Mouse (Mus musculus): ENCODE results near the gene Itga11.
A peak's percentile ranks its signal among the peaks of the same experiment; 100 is the strongest.
"Not testable (repeated sequence)": the region's sequence is repeated elsewhere in the genome, so short reads cannot be mapped to it uniquely, and the experiment has no call there.

Gene Itga11

DNA sequence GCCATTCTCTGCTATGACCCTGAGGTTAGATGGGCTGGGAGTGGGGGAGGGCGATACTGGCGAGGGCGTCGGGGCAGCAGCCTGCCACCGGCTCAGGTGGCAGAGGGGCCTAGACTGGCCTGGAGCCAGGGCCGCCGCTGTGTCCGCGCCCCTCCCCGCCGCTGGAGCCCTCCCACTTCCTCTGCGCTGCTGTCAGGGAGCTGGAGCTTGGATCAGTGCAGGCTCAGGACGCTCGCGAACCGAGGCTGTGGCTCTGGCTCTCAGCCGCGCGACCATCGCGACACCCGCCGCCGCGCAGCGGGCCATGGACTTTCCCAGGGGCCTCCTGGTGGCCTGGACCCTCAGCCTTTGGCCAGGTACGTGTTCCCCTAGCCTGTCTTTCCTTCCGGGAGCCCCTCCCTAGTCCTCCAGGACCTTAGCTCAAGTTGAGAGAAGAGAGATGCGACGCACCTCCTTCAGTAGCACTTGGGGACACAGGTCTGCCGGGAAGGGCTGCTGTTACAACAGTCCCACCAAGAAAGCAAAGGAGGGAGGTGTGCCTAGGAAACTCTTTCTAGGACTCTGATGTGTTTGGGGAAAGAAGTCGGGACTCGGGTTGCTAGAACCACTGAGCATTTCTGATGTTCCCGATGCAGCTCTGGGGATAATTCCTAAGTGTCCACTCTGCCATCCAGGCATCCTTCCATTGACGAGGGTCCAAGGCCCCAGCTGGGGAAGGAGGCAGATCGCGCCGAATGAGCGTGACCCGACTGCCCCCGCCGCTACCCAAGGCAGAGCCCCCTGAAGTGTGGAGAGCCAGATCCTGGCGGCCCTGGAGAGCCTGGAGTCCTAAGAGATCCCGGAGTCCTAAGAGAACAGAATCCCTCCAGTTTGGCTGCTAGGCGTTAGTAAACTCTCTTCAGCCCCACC lies at the start of gene Itga11:
Itga11 (plus strand) TSS at position 186 of the 909 bp plus-strand sequence.
- DNase-seq (ENCODE audit: low spot score in 2 of 2): peak in 1 of 2 experiments; percentile 18

DNA sequence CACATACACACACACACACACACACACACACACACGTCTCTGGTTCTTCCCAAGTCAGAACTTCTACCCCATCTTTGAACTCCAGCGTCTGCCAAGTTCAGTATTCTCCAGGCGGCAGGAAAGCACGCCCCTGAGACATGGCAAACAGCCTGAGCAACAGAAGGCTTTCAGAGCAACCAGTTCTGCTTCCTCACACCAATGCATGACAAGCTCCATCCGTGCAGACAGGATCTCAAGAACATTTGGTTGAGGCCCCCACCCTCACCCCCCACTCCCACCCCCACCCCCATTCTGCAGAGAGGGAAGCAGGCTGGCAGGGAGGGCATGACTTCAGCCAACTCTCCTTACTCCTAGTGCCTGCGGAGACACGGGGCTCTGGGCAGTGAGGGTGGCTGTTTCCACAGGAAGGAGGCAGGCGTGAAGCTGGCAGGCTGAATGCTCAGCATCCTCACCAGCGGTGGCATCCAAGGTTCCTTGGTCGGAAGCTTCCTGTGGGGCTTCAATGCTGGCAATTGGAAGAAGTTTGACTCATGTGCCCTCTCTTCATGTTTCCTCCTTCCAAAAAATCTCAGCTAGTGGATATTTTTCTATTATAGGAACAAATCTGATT lies 46.9 kb upstream of the Itga11 start:
- no peak for DNase-seq (ENCODE audit: low spot score in 2 of 2)

DNA sequence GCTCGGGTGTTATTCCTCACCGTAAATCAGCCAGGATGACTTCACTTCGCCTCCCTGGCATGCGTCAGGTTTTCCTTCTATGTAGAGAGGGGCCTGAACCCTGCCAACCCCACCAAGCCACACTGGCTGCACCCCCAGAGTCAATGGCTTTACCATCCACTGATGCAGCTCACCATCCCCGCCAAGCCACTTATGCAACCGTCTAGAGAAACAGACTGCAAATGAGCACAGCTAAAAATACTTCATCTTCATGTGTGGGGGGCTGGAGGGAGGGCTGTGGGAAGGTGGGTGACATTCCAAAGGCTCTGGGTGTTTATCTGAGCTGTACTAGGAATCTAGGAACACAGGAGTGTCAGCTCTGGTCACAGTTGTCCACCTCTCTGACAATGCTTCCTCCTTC lies 45.2 kb upstream of the Itga11 start:
- DNase-seq (ENCODE audit: low spot score in 2 of 2): no peak

DNA sequence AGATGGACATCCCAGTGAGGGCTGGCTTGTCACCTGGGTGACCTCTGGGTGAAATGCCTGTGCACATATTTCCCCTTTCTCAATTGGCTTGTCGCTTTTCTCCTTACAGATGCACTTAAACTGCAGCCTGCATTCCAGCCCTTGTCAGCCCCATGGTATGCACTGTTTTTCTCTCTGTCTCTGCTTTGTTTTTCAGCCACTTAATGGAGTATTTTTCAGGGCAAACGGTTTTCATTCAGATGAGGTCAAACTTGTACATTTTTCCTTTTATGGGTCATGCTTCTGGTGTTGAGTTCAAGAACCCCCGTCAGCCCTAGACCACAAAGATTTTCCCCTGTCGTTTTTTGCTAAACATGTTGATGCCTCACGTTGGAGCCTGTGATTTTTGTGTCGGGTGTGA lies 39.6 kb upstream of the Itga11 start:
- no peak for DNase-seq (ENCODE audit: low spot score in 2 of 2)

DNA sequence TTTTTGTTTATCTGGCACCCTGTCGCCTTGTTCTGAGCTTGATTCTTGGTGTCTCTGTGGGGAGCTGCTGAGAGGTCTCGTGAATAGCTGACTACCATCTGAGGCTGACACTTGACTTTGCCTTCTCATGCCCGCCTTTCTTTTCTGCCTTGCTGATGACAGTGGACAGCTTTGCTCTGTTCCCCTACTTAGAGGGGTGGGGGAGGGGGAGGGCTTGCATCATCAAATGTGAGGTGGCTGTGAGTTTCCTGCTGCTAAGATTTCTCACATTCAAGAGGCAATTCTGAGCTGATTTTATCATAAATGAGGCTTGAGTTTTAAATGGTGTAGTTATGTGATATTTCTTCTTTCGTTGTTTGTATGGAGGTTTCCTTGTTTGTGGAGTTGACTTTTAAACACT lies 37.9 kb upstream of the Itga11 start:
- no peak for DNase-seq (ENCODE audit: low spot score in 2 of 2)

DNA sequence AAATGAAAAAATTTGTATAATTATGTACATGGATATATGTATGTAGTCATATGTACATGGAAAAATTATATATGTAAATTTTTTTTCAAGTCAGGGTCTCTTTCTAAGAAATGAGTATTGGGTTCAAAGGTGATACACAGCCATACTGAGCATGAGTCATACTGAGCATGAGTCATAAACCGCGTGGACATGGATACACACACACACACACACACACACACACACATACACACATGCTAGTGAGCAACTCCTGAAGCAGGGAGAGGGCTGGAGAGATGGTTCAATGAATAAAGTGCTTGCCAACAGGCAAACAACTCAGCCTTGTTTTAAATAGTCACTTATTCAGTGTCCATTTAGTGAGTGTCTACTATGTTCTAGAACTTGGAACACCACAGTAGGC lies 37.4 kb upstream of the Itga11 start:
- DNase-seq (ENCODE audit: low spot score in 2 of 2): no peak

DNA sequence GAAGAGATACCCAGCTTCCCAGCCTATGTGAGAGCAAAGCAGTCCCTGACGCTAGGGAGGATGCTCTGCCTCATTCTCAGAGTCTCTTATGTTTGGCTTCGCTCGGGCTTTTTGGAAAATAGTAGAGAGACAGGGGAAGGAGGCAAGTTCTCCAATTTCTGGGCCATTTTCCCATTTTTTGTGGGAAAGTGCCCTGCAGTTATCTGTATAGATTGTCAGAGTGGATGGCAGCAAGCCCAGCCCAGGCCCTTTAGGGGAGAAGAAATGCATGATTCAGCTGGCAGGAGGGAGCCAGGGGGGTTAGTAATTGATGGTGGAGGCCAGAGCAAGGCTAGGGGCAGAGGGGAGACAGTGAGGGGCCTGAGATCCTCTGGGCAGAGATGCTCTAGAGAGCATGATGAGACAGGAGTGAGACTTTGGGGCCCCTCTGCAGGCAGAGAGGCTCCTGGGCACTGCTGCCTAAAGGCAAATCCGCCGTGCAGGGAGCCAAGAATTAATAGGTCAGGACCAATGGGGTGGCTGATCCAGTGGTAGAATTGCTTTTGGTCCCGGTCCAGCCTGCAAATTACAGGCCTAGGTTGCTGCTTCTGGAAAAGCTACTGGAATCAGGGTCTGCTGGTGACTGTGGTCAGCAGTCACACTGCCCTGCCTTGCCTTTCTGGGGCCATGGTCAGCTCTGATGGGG lies 31.8 kb upstream of the Itga11 start:
- no peak for DNase-seq (ENCODE audit: low spot score in 2 of 2)

DNA sequence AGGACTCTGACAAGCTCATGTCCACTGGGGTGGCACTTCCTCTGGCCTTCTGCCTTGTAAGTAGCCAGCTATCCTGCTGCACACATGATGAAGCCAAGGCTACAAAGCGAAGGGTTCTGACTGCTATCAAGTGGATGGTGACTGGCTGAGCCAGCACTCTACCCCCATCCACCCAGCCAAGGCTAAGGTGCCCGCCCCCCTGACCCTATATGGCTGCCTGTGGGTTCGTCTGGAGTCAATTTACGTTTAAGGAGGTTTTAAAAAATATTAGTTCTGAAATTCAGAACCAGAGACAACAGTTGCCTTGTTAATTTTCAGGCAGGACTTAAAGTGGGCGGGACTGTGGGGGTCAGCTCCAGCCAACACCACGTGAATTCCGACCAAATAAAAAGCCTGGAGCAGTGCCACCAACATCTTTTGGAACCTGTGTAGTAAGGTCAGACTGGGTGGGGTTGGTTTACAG lies 30.9 kb upstream of the Itga11 start:
- DNase-seq (ENCODE audit: low spot score in 2 of 2): no peak

DNA sequence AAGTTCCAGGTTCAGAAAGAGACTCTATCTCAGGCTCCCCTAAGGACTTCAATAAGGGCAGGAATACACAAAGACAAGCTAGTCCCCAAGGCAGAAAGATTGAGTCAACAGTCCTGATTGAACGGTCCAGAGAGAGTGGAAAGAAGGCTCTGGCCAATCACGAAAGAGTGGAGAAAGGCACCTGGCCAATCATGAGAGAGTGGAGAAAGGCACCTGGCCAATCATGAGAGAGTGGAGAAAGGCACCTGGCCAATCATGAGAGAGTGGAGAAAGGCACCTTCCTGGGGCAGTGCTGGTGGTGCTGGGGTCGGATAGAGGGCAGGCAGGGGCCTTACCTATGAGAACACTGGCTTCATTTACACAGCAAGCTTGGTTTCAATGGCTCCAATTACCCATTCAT lies 28.2 kb upstream of the Itga11 start:
- no peak for DNase-seq (ENCODE audit: low spot score in 2 of 2)

DNA sequence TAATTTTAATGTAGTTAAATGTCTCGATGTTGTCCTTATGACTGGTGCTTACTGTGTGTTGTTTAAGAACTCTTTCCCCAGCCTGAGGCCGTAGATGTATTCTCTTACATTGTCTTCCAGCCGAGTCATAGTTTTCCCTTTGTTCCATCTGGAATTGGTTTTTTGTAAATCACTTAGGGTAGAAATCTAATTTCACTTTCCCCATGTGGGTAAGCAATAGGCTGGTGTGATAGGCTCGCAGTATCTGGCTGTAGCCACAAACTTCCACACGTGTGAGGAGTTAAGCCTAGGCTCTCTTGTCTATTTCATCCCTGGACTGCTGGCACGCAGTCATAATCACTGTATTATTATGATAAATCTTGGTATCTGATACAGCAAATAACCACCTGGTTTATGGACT lies 26.9 kb upstream of the Itga11 start:
- no peak for DNase-seq (ENCODE audit: low spot score in 2 of 2)

DNA sequence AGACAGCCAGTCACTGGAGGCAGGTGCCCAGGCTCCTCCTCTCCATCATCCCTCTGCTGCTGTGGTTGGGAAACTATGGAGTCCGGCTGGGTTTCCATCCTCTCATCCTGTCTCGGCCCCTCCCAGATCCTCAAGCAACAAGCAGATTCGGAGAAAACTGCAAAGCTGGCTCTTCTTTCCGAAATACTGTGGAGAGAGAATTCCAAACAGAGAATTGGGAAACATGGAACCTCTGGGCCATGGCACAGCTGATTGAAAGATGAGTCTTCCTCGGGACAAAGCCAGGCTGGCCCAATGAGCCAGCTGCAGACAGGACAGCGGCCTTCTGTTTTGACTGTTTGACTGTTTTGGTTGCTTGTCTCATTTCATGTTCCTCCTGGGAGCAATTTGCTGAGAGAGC lies 23.3 kb upstream of the Itga11 start:
- DNase-seq (ENCODE audit: low spot score in 2 of 2): no peak

DNA sequence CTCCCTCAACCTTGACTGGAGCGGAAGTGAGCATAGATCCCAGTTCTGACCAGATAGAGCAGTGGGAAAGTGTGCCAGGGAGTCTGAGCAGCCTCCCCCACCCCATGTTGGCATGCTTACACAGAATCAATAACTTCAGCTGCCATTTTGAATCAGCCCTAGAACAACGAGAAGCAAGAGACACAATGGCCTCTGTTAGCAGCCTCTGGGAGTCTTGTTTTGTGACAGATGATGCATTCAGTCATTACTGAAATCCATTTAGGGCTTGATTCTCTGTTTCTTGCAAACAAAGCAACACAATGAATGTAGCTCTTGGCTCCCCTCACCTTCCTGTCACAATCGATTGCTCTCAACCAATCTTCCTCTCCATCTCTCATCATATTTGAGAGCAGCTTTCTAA lies 19.6 kb upstream of the Itga11 start:
- no peak for DNase-seq (ENCODE audit: low spot score in 2 of 2)

DNA sequence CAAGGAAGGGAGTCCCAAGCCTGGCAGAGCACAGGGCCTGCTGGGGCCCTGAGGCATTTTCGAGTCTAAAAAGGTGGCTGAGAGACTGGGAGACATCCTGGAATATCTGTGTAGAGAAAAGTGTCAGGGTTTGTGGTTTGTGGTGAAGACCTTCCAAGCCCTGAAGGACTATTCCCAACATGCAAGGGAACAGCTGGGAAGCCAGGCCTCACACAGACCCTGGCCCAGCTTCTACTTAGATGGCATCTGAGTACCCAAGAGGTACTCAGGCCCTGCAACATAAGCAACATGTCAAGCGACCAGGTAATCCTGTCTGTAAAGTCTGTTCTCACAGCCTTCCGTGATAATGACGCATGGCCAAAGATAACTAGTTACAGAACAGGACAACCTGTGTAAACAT lies 18.6 kb upstream of the Itga11 start:
- DNase-seq (ENCODE audit: low spot score in 2 of 2): no peak

DNA sequence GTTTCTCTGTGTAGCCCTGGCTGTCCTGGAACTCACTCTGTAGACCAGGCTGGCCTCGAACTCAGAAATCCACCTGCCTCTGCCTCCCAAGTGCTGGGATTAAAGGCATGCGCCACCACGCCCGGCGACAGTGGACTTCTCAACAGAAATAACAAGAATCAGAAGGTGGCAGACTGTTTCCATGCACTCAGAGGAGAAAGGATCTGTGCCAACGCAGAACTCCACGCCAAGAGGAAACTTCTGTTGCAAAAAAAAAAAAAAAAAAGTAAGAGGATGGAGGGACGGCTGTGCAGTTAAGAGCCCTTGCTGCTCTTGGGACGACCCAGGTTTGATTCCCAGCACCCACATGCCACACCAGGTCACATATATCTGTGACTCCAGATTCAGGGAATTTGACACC lies 16.7 kb upstream of the Itga11 start:
- DNase-seq (ENCODE audit: low spot score in 2 of 2): not testable (repeated sequence)

DNA sequence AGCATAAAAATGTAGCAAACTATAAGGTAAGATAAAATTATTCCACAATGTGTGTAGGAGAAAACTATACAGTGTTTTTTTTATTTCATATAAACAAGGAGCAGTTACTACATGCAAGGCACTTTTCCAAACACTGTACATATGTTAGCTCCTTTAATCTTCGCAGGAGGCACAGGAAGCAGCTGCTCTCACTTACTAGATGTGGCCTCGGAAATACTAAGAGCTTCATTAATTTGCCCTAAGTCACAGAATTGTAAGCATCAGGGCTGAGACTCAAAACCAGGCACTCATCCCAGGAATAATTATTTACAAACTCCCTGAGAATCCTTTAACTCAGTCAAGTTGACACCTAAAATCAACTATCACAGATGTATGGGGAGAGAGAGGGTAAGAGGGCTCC lies 14.2 kb upstream of the Itga11 start:
- no peak for DNase-seq (ENCODE audit: low spot score in 2 of 2)

DNA sequence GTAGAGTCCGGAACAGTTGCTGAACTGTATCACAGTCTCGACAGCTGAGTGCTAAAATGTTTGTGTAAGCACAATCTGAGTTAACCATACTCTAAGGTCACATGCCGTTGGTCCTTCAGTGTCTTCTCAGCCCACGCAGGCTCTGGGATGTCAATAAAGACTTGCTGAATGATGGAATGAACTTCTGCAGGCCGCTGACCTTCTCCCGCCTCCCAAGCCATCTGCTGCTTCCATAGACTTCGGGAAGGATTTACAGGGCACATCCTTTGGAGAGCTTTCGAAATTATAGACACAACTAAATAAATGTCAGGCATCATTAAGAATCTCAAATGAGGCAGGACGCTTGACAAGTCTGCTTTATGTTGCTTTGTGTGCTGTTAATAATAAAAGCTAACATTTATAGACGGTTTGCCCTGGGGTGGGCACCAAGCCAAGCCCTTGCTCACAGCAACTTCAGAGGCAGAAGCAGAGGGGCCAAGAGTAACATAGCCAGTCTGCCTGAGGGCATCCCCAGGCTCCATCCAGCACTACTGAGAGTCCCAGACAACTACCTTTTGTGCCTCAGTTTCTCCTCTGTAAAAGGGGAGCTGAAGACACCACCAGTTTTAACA lies 13.4 kb upstream of the Itga11 start:
- DNase-seq (ENCODE audit: low spot score in 2 of 2): no peak

DNA sequence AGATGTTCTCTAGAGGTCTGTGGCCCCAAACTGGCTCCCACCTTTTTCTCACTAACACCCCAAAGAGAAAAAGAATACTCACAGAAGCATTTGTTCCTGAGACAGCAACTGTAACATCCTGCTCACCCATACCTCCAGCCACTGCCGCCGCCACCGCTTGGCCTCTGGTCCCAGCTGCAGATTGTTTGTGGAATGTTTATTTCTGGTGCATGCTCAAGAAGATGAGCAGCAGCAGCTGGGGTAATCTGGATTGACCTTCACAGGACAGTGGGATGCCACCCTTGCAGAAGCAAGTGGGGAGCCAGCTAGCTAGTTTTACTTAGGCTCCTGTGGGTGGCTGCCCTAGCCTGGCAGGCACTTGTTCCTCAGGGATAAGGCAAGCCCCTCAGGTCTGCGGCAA lies 11.7 kb upstream of the Itga11 start:
- no peak for DNase-seq (ENCODE audit: low spot score in 2 of 2)

DNA sequence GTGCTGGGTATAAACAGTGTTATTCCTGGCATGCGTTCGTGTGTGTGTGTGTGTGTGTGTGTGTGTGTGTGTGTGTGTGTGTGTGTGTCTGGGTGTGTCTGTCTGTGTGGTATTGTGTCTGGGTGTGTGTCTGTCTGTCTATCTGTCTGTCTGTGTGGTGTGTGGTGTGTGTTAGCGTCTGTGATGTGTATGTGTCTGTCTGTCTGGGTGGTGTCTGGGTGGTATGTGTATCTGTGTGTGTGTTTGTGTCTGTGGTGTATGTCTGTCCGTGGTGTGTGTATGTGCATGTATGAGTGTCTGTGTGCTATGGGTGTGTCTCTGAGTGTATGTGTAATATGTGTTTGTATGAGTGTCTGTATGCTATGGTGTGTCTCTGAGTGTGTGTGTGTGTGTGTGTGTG lies 9.1 kb upstream of the Itga11 start:
- no peak for DNase-seq (ENCODE audit: low spot score in 2 of 2)

DNA sequence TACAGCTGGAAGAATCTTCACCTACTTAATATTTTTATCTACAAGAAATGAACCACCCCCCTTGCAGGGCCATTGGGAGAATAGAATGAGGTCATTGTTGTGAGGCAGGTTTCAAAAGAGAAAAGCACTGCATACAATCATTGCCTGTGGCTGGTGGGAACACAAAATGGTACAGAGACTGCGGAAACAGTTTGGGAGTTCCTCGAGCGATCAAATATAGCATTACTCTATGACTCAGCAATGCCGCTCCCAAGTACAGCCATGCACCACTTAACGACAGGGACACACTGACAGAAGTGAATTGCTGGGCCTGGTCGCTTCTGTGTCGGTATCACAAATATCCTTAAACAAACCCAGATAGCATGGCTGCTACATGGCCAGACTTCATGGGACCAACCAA lies 4.4 kb upstream of the Itga11 start:
- no peak for DNase-seq (ENCODE audit: low spot score in 2 of 2)

DNA sequence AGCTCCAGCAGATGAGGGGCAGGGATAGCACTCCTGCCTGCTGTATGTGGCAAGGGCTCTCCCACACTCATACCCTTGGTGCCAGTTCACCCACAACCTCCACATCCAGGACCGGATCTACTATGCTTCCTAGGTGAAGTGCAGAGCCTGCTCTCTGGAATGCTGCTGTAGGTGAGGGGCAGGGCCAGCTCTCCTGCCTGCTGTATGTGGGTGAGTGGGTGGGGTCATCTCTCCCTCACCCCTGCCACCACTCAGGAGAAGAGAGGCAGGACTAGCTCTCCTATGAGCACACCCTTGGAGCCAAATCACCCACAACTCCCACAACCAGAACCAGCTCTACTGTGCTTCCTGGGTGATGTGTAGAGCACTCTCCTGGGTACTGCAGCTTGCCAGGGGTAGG lies 2.5 kb upstream of the Itga11 start:
- DNase-seq (ENCODE audit: low spot score in 2 of 2): no peak

DNA sequence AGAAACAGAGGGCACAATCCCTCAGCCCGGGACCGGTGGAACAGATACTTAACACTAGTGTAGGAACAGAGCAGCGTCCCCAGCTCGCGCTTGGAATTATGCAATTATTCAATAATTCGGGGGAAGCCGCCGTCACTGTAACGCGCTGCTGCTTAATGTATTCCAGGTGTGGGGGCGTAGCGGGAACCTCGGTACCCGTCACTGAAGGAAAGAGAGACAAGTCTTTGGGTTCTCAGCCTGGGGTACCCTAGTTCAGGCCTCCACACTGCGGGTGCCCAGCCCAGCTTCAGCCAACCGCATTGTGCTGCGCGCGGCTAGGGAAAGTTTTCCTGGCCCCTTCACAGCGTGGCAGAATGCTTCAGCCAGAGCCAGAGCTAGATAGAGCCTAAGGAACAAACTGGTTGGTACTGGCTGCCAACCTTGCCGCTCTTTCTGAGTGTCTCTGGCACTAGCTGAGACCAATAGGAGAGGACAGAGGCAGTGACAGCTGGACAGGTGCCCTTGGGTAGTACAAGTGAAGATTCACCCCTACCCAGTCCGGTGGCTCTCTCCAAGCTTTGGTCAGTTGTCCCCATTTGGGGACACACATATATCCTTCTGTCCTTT lies 1.0 kb downstream of the Itga11 start:
- peak in 1 of 2 experiments; percentile 11 for DNase-seq (ENCODE audit: low spot score in 2 of 2)

DNA sequence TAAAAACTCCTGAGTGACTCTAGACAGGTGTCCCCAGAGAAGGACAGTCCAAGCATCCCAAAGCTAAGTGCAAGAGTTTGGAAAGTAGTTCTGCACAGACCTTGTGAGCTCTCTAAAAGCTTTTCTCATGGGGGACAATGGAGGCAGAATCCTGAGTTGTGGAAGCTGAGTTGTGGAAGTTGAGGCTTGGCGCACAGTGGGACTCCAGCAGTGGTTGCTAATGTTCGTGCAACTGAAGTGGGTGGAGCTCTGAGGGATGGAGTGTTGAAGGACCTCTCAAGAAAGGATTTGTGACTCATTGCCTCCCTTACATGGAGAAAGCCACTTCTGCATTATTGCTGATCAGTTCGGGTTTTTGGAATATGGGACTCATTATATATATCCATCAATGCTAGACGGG lies 1.8 kb downstream of the Itga11 start:
- no peak for DNase-seq (ENCODE audit: low spot score in 2 of 2)

Data from frontal cortex, postnatal 10 days (tissue).